8 mouse cellular contexts compared by ENCODE assay signal in genomic region chr13:114930996-114931649, GRCm38 (mm10). TPM values are rescaled to one million over a fixed set of nuclear protein-coding genes. Genes with fewer than 3 reads are reported as not detected.
DNase-seq lines count a peak whose midpoint lies in the region; ATAC-seq lines count a peak whose summit lies in the region.

No protein-coding gene starts in this region.

- DNase-seq in kidney, adult 18-20 months = no peak
- peak; percentile 21 for DNase-seq in ZHBTc4 (ENCODE audit: low read depth, low spot score)
- peak; percentile 23 for DNase-seq in forebrain, embryonic 10.5 days (ENCODE audit: extremely low spot score, low spot score)
- DNase-seq in lung, postnatal 4 days = peak; percentile 43 to 53
- DNase-seq in right cerebral cortex, postnatal 10 days (ENCODE audit: low spot score in 2 of 2) = peak; percentile 28 to 35
- no peak for DNase-seq in cerebellum, adult 18-20 months

- under 1% methylated on average over 10 of the region's 10 CpGs for WGBS in kidney, embryonic 15.5 days
- 0% methylated on average over 10 of the region's 10 CpGs for WGBS in forebrain, embryonic 10.5 days
- 2% methylated on average over 10 of the region's 10 CpGs for WGBS in hindbrain, embryonic 16.5 days

- H3K9ac ChIP-seq in kidney, embryonic 15.5 days = peak overlapping the region; percentile 42
- H3K9ac ChIP-seq in hindbrain, embryonic 16.5 days (ENCODE audit: low read depth, low read length) = peak overlapping the region; percentile 51

- peak overlapping the region; percentile 62 for H3K27ac ChIP-seq in kidney, embryonic 15.5 days
- H3K27ac ChIP-seq in forebrain, embryonic 10.5 days = peak overlapping the region; percentile 56
- peak overlapping the region; percentile 9; the same call in 1 of the 2 replicates for H3K27ac ChIP-seq in hindbrain, embryonic 16.5 days (ENCODE audit: low read depth, low read length)

- H3K4me2 ChIP-seq in kidney, embryonic 15.5 days = peak overlapping the region; percentile 80
- H3K4me2 ChIP-seq in hindbrain, embryonic 16.5 days (ENCODE audit: low read length) = peak overlapping the region; percentile 76

- peak overlapping the region; percentile 51 for H3K4me3 ChIP-seq in kidney, embryonic 15.5 days (replicated peaks)
- H3K4me3 ChIP-seq in forebrain, embryonic 10.5 days = peak overlapping the region; percentile 53
- H3K4me3 ChIP-seq in hindbrain, embryonic 16.5 days (ENCODE audit: low read length) = peak overlapping the region; percentile 41

- H3K27me3 ChIP-seq in kidney, embryonic 15.5 days = peaks cover 7% of the 10 kb centered on the region; the same call in 1 of the 2 replicates
- peaks cover 34% of the 10 kb centered on the region for H3K27me3 ChIP-seq in forebrain, embryonic 10.5 days (ENCODE audit: poor library complexity, severe bottlenecking)
- H3K27me3 ChIP-seq in hindbrain, embryonic 16.5 days (replicated peaks; ENCODE audit: control insufficient read depth, insufficient read depth, low read length) = 0 out of 2 replicates have a peak, but pooled peaks cover 3% of the 10 kb centered on the region

- peaks cover 12% of the 10 kb centered on the region; the same call in 1 of the 2 replicates for H3K4me1 ChIP-seq in kidney, embryonic 15.5 days
- peaks cover 16% of the 10 kb centered on the region for H3K4me1 ChIP-seq in forebrain, embryonic 10.5 days
- peaks cover 10% of the 10 kb centered on the region for H3K4me1 ChIP-seq in hindbrain, embryonic 16.5 days (ENCODE audit: control insufficient read depth, insufficient read depth, low read depth, low read length)

- no peaks in the 10 kb centered on the region for H3K36me3 ChIP-seq in kidney, embryonic 15.5 days
- H3K36me3 ChIP-seq in forebrain, embryonic 10.5 days (replicated peaks) = no peaks in the 10 kb centered on the region
- H3K36me3 ChIP-seq in hindbrain, embryonic 16.5 days (ENCODE audit: control insufficient read depth, insufficient read depth, low read length) = no peaks in the 10 kb centered on the region

- H3K9me3 ChIP-seq in kidney, embryonic 15.5 days (replicated peaks) = no peaks in the 10 kb centered on the region
- no peaks in the 10 kb centered on the region for H3K9me3 ChIP-seq in forebrain, embryonic 10.5 days
- H3K9me3 ChIP-seq in hindbrain, embryonic 16.5 days (ENCODE audit: control insufficient read depth, low read length) = no peaks in the 10 kb centered on the region

- ATAC-seq in kidney, embryonic 15.5 days (replicated peaks; ENCODE audit: low FRiP score) = peak; percentile 68
- ATAC-seq in hindbrain, embryonic 16.5 days = peak; percentile 72

RNA-seq across cellular contexts. Expression of gene Itga2, which starts 0.8 kb away (rescaled TPM):
- polyA plus RNA-seq in kidney, embryonic 15.5 days (2015; fragmentation: Nextera tagmentation; extraction: Ambion mirVana) = 2.8 and 3.1 TPM in 2 replicates
- polyA plus RNA-seq in forebrain, embryonic 10.5 days (2016; fragmentation: Nextera tagmentation; extraction: Ambion mirVana) = 1.2 and 1.6 TPM in 2 replicates
- 0.58 and 1.5 TPM in 2 replicates for polyA plus RNA-seq in hindbrain, embryonic 16.5 days (2015; fragmentation: Nextera tagmentation; extraction: Ambion mirVana)

Comparison
In these comparisons a context has a peak if more than half of its experiments do, and no peak if none do; other contexts are left out.
1. H3K27ac ChIP-seq: peak in every context shown above with its lines; median percentile 62 in kidney, embryonic 15.5 days; 56 in forebrain, embryonic 10.5 days; 9 in hindbrain, embryonic 16.5 days.
2. DNase-seq: peak in ZHBTc4 (single experiment), forebrain, embryonic 10.5 days (single experiment), lung, postnatal 4 days (2 of 2) and right cerebral cortex, postnatal 10 days (2 of 2); none in kidney, adult 18-20 months (single experiment) and cerebellum, adult 18-20 months (0 of 2).
3. Peak in every context shown above with its lines, with median percentiles within 50 percentile points of each other: H3K4me3 ChIP-seq.